Mouse (Mus musculus) midbrain, embryonic 10.5 days (tissue): ENCODE results near the gene Gsap. TPM values are rescaled to one million over a fixed set of nuclear protein-coding genes. Genes with fewer than 3 reads are reported as not detected.

Source experiments
- DNase-seq: peaks from one replicate; pipeline ENCODE4 v3.0.0-alpha.2; 2017; ENCODE audit warnings: low spot score
- H3K27ac ChIP-seq: fragments of 300-500 bp; sonication (generic); replicated peaks from 2 replicates; pipeline ENCODE4 v1.5.1; 2016; ENCODE audit warnings: mild to moderate bottlenecking
- H3K27me3 ChIP-seq: fragments of 300-500 bp; sonication (generic); 2 replicates; pipeline ENCODE4 v1.6.1; 2016; ENCODE audit warnings: low read depth, mild to moderate bottlenecking; ENCODE audit not compliant: poor library complexity, severe bottlenecking
- H3K36me3 ChIP-seq: fragments of 300-500 bp; sonication (generic); 2 replicates; pipeline ENCODE4 v1.6.1; 2016; ENCODE audit warnings: mild to moderate bottlenecking, moderate library complexity
- H3K4me1 ChIP-seq: fragments of 300-500 bp; sonication (generic); 2 replicates; pipeline ENCODE4 v1.6.1; 2016
- H3K4me3 ChIP-seq: fragments of 300-500 bp; sonication (generic); 2 replicates; pipeline ENCODE4 v1.5.1; 2016; ENCODE audit warnings: mild to moderate bottlenecking, moderate library complexity
- H3K9me3 ChIP-seq: fragments of 300-500 bp; sonication (generic); replicated peaks from 2 replicates; pipeline ENCODE4 v1.6.1; 2016; ENCODE audit warnings: mild to moderate bottlenecking
- WGBS: fragments of 180-500 bp; shearing (Covaris S2); methylation state at CpG from one replicate; pipeline ENCODE4 v1.1.7; 2016; 5-methylcytosine and 5-hydroxymethylcytosine counted together
- polyA plus RNA-seq: library from polyadenylated mRNA; unstranded; fragments of >200 nt; fragmentation: Nextera tagmentation; extraction: Ambion mirVana; gene quantifications from 2 replicates; pipeline ENCODE4 v1.2.1, GENCODE M21; 2016

The Gsap gene
- polyA plus RNA-seq, 1 experiment from 2014 or later = 1.6 TPM

DNA sequence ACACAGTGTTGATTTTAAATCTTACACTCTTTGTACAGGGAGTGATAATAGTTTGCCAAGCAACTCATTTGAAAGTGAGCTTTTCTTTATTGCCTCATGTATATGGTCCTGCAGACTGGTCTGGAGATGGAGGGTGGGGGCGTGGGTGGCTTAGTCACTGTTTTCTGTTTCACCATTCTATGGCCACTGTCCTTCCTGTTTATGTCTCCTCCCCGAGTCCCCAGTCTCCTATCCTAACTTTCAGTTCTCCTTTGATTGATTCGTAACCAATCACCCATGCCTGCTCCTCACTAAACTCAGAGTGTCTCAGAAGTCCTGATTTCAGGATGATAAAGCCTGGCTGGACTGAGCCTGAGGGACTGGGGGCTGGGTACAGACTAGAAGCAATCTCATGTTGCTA is 2.4 kb downstream of the Gsap start:
- no peak overlapping the region for H3K4me3 ChIP-seq
- H3K9me3 ChIP-seq = peaks cover 15% of the 10 kb centered on the region
- no peaks in the 10 kb centered on the region for H3K36me3 ChIP-seq
- no peak overlapping the region for H3K27ac ChIP-seq
- peaks cover 21% of the 10 kb centered on the region for H3K4me1 ChIP-seq
- 49% methylated on average over 3 of the region's 3 CpGs for WGBS
- peaks cover 27% of the 10 kb centered on the region for H3K27me3 ChIP-seq
- no peak for DNase-seq

DNA sequence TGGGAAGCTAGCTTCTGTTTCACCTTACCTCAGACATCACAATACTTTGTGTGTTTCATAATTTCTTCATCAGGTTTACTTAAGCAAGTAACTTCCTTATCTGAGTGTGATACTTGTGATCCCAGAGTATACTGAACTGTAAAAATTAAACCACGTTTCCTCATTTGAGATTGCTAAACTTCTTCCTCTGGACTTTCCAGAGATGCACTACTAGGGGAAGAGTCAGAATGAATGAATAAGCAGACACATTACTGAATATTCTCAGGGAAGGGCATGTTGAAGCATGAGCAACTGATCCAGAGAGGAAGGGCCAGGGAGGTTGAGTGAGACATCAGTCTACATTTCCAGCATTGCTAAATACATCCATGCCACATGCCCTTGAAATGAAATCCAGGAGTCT is 3.0 kb downstream of the Gsap start:
- 87% methylated on average over 1 of the region's 1 CpGs for WGBS
- Histone ChIP-seq H3K4me1 (peaks cover 21% of the 10 kb centered on the region), H3K27ac (no peak overlapping the region), H3K4me3 (no peak overlapping the region), H3K9me3 (peaks cover 20% of the 10 kb centered on the region), H3K27me3 (peaks cover 27% of the 10 kb centered on the region), H3K36me3 (no peaks in the 10 kb centered on the region)
- DNase-seq = no peak

- H3K4me3 ChIP-seq = no peak overlapping the region
- H3K27me3 ChIP-seq = peaks cover 27% of the 10 kb centered on the region
- no peaks in the 10 kb centered on the region for H3K36me3 ChIP-seq
- peaks cover 20% of the 10 kb centered on the region for H3K9me3 ChIP-seq
- WGBS = 88% methylated on average over 3 of the region's 3 CpGs
- H3K27ac ChIP-seq = no peak overlapping the region
- no peak for DNase-seq
- H3K4me1 ChIP-seq = peaks cover 21% of the 10 kb centered on the region
Observed at GRCm38 (mm10) chr5:21189460-21189859, 3.4 kb downstream of the Gsap start.

DNA sequence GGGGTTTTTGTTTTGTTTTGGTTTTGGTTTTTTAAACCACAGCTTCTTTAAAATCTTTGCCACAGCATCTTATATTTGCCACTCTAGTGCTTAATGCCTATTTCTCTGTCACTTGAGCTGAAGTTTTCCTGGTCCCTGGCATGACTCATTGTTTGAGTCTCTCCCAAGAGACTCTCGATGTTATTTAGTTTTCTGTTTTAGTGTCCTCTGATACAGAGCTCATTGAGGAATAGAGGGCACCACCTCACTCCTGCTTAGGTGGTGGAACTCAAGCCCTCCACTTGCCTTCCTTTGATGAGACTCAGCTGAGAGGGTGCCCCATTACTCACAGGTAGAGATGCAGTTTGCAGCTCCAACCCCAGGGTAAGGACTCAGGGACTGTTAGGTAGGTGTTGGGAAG is 17.4 kb downstream of the Gsap start:
- DNase-seq = no peak
- Histone ChIP-seq H3K36me3 (no peaks in the 10 kb centered on the region), H3K4me1 (no peaks in the 10 kb centered on the region), H3K4me3 (no peak overlapping the region), H3K9me3 (no peaks in the 10 kb centered on the region), H3K27me3 (no peaks in the 10 kb centered on the region), H3K27ac (no peak overlapping the region)
- 96% methylated on average over 1 of the region's 1 CpGs for WGBS

DNA sequence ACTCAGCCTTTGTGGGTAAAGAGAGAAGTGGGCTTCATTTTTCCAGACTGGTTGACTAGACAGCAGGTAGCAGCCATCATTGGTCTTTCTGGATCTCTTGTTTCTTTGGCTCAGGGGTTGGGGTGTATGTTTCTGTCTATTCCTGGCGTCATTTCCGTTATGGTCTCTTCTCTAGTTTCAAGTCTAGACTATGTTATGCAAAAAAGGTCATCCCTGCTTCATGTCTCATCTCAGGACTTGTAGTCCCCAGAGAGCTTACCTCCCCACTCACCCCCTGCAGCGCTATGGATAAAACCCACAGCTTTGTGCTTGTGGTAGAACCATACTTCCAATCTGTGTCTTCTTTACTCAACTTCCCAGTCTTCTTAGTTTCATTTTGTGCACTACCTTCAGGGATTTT is 18.1 kb downstream of the Gsap start:
- Histone ChIP-seq H3K27me3 (no peaks in the 10 kb centered on the region), H3K36me3 (no peaks in the 10 kb centered on the region), H3K27ac (no peak overlapping the region), H3K4me1 (no peaks in the 10 kb centered on the region), H3K4me3 (no peak overlapping the region), H3K9me3 (no peaks in the 10 kb centered on the region)
- 87% methylated on average over 3 of the region's 3 CpGs for WGBS
- DNase-seq = no peak

DNA sequence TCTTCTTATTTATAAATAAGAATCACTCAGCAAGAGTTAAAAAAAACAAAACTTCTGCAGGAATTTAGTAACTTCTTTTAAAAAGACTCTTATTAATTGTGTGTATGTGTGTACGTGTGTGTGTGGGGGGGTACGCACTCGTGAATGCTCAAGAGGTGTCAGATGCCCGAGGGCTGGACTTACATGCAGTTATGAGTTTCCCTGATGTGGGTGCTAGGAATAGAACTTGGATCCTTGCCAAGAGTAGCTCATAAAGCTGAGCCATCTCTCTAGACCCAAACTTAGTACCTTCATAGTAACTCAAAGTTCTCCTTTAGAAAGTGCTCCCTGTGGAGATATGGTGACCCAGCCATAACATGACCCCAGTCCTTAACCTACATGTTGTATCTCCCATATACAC is 20.0 kb downstream of the Gsap start:
- H3K4me3 ChIP-seq = no peak overlapping the region
- DNase-seq = no peak
- over 99% methylated on average over 4 of the region's 4 CpGs for WGBS
- H3K27ac ChIP-seq = no peak overlapping the region
- no peaks in the 10 kb centered on the region for H3K27me3 ChIP-seq
- H3K4me1 ChIP-seq = no peaks in the 10 kb centered on the region
- H3K9me3 ChIP-seq = no peaks in the 10 kb centered on the region
- no peaks in the 10 kb centered on the region for H3K36me3 ChIP-seq

DNA sequence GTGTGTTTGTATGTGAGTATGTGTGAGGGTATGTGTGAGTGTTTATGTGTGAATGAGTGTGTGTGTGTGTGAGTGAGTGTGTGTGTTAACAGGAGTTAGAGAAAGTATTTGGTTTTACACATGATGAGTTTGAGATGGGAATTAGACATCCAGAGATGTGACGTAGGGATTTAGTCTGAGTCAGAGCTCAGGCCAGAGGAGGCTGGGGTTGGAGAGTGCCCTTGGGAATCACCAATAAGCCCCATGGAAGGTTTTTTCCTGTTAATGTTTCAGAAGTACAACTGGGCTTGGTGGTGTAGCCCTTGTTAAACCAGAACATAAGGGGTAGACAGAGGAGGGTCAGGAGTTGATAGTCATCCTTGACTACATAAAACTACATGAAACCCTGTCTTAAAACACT is 25.4 kb downstream of the Gsap start:
- Histone ChIP-seq H3K9me3 (no peaks in the 10 kb centered on the region), H3K27me3 (no peaks in the 10 kb centered on the region), H3K4me1 (no peaks in the 10 kb centered on the region), H3K27ac (no peak overlapping the region), H3K4me3 (no peak overlapping the region), H3K36me3 (no peaks in the 10 kb centered on the region)
- DNase-seq = no peak
- WGBS = 89% methylated on average over 1 of the region's 1 CpGs

GRCm38 (mm10) chr5:21212933-21213332 is 26.9 kb downstream of the Gsap start:
- no peak for DNase-seq
- WGBS = 84% methylated on average over 3 of the region's 3 CpGs
- Histone ChIP-seq H3K4me3 (no peak overlapping the region), H3K4me1 (no peaks in the 10 kb centered on the region), H3K9me3 (no peaks in the 10 kb centered on the region), H3K36me3 (no peaks in the 10 kb centered on the region), H3K27ac (no peak overlapping the region), H3K27me3 (no peaks in the 10 kb centered on the region)

DNA sequence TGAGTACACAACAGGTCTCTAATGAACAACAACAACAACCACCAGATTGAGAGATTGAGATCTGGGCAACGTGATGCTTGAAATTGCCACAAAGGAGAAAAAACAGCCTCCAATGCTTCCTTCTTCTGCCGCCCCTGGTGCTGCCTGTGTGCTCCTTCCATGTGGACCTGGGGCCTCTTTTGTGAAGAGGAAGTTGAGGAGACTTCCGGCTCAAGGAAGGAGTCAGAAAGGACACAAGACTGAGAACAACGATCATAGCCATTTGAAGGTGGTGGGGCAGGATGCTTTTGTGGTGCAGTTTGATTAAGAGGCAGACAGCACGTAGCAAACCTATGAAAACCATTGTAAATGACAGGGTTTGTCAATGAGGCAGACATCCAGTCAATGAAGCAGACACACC is 27.7 kb downstream of the Gsap start:
- H3K27me3 ChIP-seq = no peaks in the 10 kb centered on the region
- H3K9me3 ChIP-seq = no peaks in the 10 kb centered on the region
- H3K27ac ChIP-seq = no peak overlapping the region
- no peak for DNase-seq
- 91% methylated on average over 5 of the region's 5 CpGs for WGBS
- H3K36me3 ChIP-seq = no peaks in the 10 kb centered on the region
- no peak overlapping the region for H3K4me3 ChIP-seq
- no peaks in the 10 kb centered on the region for H3K4me1 ChIP-seq

DNA sequence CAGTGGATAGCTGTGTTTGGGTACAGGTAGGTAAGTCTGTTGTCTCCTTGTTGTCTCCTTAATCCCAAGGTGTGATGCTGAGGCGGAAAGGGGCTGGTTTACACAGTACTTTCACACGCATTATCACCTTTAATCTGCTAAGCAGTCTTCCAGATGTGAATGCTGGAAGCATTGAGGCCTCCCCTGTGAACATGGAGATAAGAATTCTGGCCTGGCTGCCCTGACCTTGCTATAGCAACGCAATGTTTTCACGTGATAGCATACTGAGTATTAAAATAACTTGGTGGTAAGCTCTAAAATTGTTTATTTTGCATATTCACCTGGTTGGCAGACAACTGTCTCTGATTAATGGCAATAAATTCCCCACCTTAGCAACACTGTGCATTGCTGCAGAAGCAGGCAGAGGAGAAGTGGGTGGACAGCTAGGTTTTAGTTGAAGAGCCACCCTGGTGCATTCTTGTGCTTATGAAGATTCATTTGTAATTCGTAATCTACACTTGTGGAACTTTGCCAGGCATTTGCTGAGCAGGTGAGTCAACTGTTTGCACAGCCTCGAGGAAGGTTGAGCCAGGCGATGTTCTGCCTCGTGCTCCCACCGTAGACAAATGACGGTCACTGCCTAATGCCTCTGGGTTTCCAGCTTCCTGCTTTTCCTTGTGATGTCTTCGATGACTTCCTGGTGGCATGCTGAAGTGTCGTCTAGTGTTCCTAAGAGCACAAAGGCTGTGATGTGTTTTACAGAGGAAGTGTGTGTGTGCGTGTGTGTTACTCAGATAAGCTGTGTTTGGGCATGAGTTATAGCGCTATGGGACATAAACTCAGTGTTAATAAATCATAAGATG is 31.6 kb downstream of the Gsap start:
- H3K27ac ChIP-seq = no peak overlapping the region
- 89% methylated on average over 14 of the region's 14 CpGs for WGBS
- H3K36me3 ChIP-seq = no peaks in the 10 kb centered on the region
- H3K9me3 ChIP-seq = no peaks in the 10 kb centered on the region
- DNase-seq = no peak
- no peaks in the 10 kb centered on the region for H3K4me1 ChIP-seq
- no peaks in the 10 kb centered on the region for H3K27me3 ChIP-seq
- H3K4me3 ChIP-seq = no peak overlapping the region

GRCm38 (mm10) chr5:21232876-21233275 is 46.8 kb downstream of the Gsap start:
- H3K27me3 ChIP-seq = no peaks in the 10 kb centered on the region
- no peaks in the 10 kb centered on the region for H3K4me1 ChIP-seq
- 0 out of 2 replicates have a peak, but pooled peaks cover 5% of the 10 kb centered on the region for H3K9me3 ChIP-seq
- H3K4me3 ChIP-seq = no peak overlapping the region
- H3K27ac ChIP-seq = no peak overlapping the region
- WGBS = 97% methylated on average over 6 of the region's 6 CpGs
- DNase-seq = no peak
- no peaks in the 10 kb centered on the region for H3K36me3 ChIP-seq

DNA sequence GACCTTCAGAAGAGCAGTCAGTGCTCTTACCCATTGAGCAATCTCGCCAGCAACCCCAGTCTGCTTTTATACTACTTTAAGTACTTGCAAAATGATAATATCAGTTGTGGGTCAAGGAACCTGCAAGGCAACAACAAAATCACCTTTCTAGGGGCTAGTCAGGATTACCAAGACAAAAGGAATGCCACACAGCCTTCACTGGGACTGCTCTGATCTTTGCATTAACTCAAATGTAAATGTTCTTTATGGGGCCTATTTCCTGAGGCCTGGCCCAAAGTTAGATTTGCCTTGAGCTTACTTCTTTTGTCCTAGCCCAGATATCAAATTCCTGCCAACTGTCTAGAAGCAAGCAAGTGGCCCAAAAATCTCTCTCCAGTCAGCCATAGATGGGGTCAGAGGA is 58.5 kb downstream of the Gsap start:
- no peaks in the 10 kb centered on the region for H3K36me3 ChIP-seq
- no peak overlapping the region for H3K27ac ChIP-seq
- no peaks in the 10 kb centered on the region for H3K27me3 ChIP-seq
- DNase-seq = no peak
- H3K4me1 ChIP-seq = 0 out of 2 replicates have a peak, but pooled peaks cover 3% of the 10 kb centered on the region
- no peaks in the 10 kb centered on the region; the same call in 1 of the 2 replicates for H3K9me3 ChIP-seq
- no peak overlapping the region for H3K4me3 ChIP-seq
- 83% methylated on average over 1 of the region's 1 CpGs for WGBS

GRCm38 (mm10) chr5:21245241-21245640 is 59.2 kb downstream of the Gsap start:
- H3K27me3 ChIP-seq = no peaks in the 10 kb centered on the region
- H3K36me3 ChIP-seq = no peaks in the 10 kb centered on the region
- H3K4me3 ChIP-seq = no peak overlapping the region
- no peaks in the 10 kb centered on the region; the same call in 1 of the 2 replicates for H3K9me3 ChIP-seq
- H3K4me1 ChIP-seq = 0 out of 2 replicates have a peak, but pooled peaks cover 3% of the 10 kb centered on the region
- WGBS = 77% methylated on average over 1 of the region's 1 CpGs
- DNase-seq = no peak
- H3K27ac ChIP-seq = no peak overlapping the region
